Mouse (Mus musculus) urinary bladder, postnatal 0 days (tissue): ENCODE measurements around the gene Slc43a3. TPM values are rescaled to one million over a fixed set of nuclear protein-coding genes. Genes with fewer than 3 reads are reported as not detected.

Experiments used
- microRNA-seq: library from miRNA; unstranded; fragments of <30 nt; microRNA quantifications from one replicate; pipeline ENCODE4, GENCODE M21; 2016
- polyA plus RNA-seq: library from polyadenylated mRNA; unstranded; fragments of >200 nt; fragmentation: Nextera tagmentation; extraction: Ambion mirVana; gene quantifications from 2 replicates; pipeline ENCODE4 v1.2.1, GENCODE M21; 2015

The Slc43a3 gene
- 32.2 and 39.3 TPM in 2 replicates for polyA plus RNA-seq

DNA sequence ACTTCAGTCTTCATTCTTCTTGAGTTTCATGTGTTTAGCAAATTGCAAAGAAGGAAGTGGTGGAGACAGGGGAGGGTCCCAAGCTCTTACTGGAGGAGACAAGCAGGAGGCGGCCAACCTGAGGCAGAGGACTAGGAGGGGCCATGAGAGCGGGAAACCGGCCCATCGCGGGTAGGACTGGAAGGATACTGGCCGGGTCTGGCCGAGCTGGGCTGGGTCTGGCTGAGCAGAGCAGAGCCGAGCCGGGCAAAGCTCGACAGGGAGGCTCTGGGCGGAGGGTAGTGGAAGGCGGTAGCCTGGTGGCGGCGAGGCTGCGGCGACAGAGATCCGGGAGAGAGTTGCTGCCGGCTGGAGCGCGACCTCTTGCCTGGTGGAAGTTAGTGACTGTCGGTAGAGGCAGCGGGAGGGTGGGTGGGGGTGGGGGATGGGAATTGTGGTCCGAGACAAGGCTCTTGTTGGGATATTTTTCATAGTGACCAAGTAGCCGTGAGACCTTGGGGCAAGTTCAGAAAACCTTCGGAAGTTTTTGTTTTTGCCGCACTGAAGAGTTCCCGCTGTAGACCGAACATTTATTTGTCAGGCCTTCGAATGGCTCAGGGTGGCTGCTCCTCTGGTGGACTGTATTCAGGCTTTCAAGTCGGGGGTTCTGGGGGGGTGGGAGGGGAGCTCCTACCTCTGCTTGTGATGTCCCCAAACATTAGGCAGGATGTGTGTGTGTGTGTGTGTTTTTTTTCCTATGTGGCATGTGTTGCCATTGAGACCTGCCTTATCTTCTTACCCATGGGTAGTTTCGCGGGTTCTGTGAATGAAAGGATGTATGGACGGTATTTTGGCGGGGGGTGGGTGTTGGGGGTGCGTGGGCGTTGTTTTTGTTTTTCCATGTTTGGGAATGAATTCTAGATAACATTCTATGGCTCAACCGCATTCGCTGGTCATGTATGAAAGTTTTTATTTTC, at the start of gene Slc43a3:
Slc43a3 (plus strand) TSS at position 106 of the 956 bp plus-strand sequence.

DNA sequence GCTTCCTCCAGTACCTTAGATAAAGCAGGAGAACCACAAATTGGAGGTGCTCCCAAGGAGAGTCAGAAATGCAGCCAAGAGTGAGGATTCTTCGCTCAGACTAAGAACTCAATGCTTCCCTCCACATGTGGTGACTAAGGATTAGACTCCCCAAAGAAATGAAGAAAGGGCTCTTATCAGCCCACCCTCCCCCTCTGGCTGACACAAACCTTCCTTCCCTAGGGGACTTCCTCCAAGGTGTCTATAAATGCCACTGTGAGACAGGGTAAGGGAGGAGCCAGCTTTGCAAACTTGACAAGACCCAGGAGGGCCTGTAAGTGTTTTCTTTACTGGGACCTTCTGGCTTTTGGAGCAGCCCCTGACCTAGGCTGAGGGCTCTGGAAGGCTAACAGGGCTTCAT, 43.8 kb downstream of the Slc43a3 start, which contains the start of gene Prg2:
Prg2 (plus strand) TSS at position 274 of the 400 bp plus-strand sequence.

GRCm38 (mm10) chr2:84987930-84988329, 51.6 kb downstream of the Slc43a3 start, which contains the start of gene Prg3:
Gene Prg3 (plus strand): TSS chr2:84988215.

Small RNAs within 50 kb of the gene (microRNA-seq; reads per million reads assigned to microRNA genes)
- not detected for gene Gm24332

Other genes starting within 250 kb of the Slc43a3 start
- 20.5 and 26.0 TPM in 2 replicates for gene Zdhhc5, start 221.4 kb upstream of the Slc43a3 start, polyA plus RNA-seq
- 13.2 and 13.6 TPM in 2 replicates for gene Clp1, start 209.2 kb upstream of the Slc43a3 start, polyA plus RNA-seq
- 2.1 and 2.6 TPM in 2 replicates for gene Ypel4, start 202.5 kb upstream of the Slc43a3 start, polyA plus RNA-seq
- 3.4 and 4.7 TPM in 2 replicates for gene Gm19426, start 192.9 kb upstream of the Slc43a3 start, polyA plus RNA-seq
- 185 and 196 TPM in 2 replicates for gene Serping1, start 161.1 kb upstream of the Slc43a3 start, polyA plus RNA-seq
- gene Ube2l6, start 137.8 kb upstream of the Slc43a3 start, polyA plus RNA-seq = 53.1 and 85.5 TPM in 2 replicates
- gene Smtnl1, start 113.9 kb upstream of the Slc43a3 start, polyA plus RNA-seq = 0.07 TPM in 1 of 2 replicates, not detected in the other
- 29.6 and 39.4 TPM in 2 replicates for gene Timm10, start 109.6 kb upstream of the Slc43a3 start, polyA plus RNA-seq
- gene Slc43a1, start 97.7 kb upstream of the Slc43a3 start, polyA plus RNA-seq = 8.9 and 9.0 TPM in 2 replicates
- 0.96 and 1.2 TPM in 2 replicates for gene Rtn4rl2, start 49.9 kb upstream of the Slc43a3 start, polyA plus RNA-seq
- not detected in 2 replicates for gene Prg2, start 43.9 kb downstream of the Slc43a3 start, polyA plus RNA-seq
- gene Prg3, start 51.6 kb downstream of the Slc43a3 start, polyA plus RNA-seq = not detected in 2 replicates
- gene Ssrp1, start 100.7 kb downstream of the Slc43a3 start, polyA plus RNA-seq = 87.3 and 97.7 TPM in 2 replicates
- gene P2rx3, start 100.9 kb downstream of the Slc43a3 start, polyA plus RNA-seq = 0.10 and 0.25 TPM in 2 replicates
- 33.8 and 45.0 TPM in 2 replicates for gene Tnks1bp1, start 111.4 kb downstream of the Slc43a3 start, polyA plus RNA-seq
- gene Aplnr, start 199.6 kb downstream of the Slc43a3 start, polyA plus RNA-seq = 10.4 and 12.2 TPM in 2 replicates